Mouse (Mus musculus) thymus, adult 18-20 months (tissue): ENCODE results near the gene Arhgef7.
A peak's percentile ranks its signal among the peaks of the same experiment; 100 is the strongest.

Source experiments
- DNase-seq, 2 experiments: peaks; one replicate each; pipeline ENCODE4 v3.0.0; 2022; ENCODE audit warnings: mixed read lengths in 2 of 2

Arhgef7 gene

GRCm38 (mm10) chr8:11727651-11728481 is at the start of gene Arhgef7:
Arhgef7 (plus strand) TSS chr8:11727721.
- DNase-seq = no peak

- DNase-seq = no peak
These were observed 43.0 kb upstream of the Arhgef7 start for GRCm38 (mm10) chr8:11684558-11684957.

DNA sequence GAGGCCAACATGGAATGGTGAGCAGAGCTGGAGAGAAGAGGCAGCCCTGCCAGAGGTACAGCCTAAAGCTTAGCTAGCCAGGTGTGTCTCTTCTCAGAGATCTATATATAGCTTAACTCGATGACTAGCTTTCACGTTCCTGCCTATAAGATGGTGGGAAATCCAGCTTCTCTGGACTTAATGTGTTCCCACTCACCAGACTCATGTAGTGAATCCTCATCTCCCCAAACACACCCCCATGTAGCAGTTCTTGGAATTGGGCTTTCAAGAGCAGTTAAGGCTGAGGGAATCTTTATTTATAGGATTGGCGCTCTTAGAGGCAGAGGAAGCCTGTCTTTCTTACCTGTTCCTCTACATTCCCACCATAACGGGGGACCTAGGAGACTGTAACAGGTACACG is 40.3 kb upstream of the Arhgef7 start:
- no peak for DNase-seq

DNA sequence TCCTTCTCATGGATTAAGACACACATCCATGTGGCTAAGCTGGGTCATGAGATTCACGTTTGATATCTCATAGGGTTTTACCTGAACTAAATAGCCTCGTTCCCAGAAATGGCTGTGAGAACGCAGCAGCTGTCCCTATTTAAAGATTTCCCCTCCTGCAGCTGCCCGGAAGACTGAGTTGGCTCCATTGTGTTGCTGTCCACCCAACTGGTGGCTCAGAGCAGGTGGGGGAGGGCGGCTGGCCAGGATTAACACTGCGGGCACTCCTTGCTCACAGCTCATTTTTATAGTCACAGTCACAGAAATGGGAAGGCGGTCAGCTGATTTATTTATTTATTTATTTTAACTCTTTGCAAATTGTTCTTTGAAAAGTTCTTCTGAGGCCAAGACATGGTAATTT is 37.6 kb upstream of the Arhgef7 start:
- DNase-seq = no peak

- no peak for DNase-seq
These were observed 36.2 kb upstream of the Arhgef7 start for GRCm38 (mm10) chr8:11691284-11691683.

DNA sequence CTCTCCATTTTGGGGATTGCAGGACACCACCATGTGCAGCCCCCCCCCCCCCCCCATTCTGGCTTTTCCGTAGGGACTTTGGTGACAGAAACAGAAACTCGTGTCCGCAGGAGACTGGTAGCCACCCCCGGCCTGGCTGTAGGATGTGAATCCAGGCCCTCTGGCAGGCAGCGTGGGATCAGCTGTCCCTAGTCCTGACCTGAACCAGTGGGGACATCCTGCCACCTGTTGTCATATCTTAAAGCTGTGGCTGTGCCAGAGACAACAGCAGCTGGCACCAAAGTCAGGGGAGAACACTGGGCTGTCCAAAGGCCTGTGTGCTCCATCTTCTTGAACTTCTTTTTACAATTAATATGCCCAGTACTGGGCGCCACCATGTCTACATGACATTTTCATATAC is 35.8 kb upstream of the Arhgef7 start:
- DNase-seq = no peak

GRCm38 (mm10) chr8:11692455-11692854 is 35.1 kb upstream of the Arhgef7 start:
- no peak for DNase-seq

DNA sequence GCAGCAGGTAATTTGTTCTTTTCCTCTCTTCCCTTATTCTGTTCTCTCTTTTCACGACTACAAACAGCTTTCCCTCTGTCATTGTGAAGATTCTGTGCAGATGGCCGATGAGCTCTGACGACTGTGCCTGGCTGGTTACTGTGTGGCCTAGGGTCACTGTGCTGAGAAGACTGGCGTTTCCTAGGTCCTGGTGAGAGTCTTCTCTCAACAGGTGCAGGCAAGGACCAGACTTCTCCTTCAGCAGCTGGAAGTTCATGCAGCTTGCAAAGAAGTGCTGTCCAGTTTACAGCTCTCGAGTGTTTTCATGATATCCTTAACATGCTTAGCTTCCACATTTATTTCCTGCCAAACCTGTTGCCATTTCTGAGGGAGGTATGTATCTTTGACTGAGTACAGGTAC is 33.5 kb upstream of the Arhgef7 start:
- DNase-seq = no peak

- DNase-seq = no peak
These were observed 31.3 kb upstream of the Arhgef7 start for GRCm38 (mm10) chr8:11696176-11696575.

DNA sequence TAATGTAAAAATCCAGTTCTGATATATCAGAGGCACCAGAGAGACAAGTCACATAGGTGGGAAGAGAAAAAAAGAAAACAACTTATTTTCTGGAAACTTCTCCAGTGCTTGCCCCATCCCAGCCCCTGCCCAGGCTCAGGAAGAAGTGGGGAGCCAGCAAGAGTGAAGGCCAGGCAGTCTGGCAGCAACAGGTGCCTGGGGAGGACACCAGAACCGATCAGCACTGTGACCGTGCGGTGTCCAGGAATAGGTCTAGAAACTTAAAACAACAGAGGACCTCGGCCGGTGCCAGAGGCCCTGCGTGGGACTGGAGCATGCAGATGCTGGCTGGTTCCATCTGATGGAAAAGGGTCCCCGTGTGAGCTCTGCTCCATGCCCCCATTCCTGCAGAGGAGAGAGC is 30.1 kb upstream of the Arhgef7 start:
- DNase-seq = no peak

GRCm38 (mm10) chr8:11699442-11700001 is 28.0 kb upstream of the Arhgef7 start:
- DNase-seq = no peak

DNA sequence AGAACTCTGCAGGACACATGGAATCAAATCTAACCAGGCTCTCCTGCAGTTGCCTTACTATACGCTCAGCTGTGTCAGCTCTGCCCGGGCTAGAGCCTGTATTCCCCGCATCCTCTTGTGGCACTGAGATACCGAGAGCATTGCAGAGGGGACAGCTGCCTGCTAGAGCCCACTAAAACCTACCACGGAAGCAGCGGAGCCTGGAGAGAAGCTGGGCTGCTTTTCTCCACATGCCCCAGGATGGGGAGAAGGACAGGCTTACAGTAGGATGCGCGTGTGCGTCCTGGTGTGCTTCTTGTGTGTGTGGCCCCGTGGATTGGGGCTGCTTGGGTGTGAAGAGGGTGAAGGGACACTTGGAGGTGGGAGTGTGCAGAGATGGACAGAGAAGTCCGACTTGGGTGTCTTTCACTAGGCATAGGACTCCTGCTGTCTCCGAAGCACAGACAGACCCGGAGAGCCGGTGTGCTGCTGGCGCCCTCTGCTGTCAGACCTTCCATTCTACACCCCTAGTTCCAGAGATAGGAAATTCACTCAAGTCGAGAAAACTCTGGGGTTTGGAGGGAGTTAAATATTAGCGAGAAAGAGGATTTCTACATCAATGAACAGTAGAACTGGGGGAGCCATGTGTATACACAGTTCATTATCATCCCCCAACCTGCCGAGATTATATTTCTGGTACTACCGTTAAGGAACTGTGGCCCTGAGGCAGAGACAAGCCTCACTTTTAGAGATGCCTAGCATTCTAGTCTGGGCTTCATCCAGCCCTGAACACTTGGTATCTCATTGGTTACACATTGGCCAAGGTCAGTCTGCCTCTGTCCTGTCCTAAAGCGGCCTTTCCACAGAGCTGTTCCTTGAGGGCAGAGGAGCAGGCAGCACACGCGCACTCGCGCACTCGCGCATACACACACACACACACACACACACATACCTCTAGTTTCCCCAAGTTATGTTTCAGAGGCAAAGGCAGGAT is 27.2 kb upstream of the Arhgef7 start:
- peak; percentile 26 to 32 for DNase-seq

DNA sequence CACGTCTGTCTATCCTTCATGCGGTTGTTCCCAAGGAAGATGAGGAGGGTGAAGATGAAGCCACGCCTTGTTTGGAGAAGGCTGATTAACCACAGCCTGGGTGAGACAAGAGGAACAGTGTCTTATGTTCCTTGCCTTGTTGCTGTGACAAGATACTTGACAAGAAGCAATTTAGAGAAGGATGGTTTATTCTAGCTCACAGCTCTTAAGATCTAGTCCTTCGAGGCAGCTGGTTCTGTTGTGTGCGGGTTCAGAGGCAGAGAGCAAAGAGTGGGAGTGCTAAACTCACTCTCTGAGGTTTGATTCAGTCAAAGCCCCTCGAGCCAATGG is 26.5 kb upstream of the Arhgef7 start, which contains the start of gene 1700016D06Rik:
Gene 1700016D06Rik (minus strand): TSS at position 31 of the 330 bp plus-strand sequence.
- DNase-seq = no peak

DNA sequence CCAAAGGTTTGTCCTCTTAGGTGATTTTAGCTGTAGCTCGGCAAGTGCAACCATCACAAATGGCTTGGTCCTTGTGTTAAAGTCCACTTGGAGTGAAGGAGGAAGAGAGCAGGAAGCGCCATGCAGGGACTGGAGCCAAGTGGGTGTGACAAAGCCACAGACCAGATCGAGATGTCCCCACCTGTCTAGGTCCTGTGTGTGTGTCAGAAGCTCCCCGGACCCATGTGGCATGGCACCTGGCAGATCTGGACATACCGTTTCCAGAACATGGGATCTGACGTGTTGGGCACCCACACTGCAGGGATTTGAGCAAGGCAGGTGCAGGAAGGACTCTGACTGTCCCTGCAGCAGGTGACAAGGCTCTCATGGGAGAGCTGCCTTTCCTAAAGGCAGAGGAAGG is 26.1 kb upstream of the Arhgef7 start:
- DNase-seq = no peak

- DNase-seq = no peak
These were observed 23.7 kb upstream of the Arhgef7 start for GRCm38 (mm10) chr8:11703789-11704188.

DNA sequence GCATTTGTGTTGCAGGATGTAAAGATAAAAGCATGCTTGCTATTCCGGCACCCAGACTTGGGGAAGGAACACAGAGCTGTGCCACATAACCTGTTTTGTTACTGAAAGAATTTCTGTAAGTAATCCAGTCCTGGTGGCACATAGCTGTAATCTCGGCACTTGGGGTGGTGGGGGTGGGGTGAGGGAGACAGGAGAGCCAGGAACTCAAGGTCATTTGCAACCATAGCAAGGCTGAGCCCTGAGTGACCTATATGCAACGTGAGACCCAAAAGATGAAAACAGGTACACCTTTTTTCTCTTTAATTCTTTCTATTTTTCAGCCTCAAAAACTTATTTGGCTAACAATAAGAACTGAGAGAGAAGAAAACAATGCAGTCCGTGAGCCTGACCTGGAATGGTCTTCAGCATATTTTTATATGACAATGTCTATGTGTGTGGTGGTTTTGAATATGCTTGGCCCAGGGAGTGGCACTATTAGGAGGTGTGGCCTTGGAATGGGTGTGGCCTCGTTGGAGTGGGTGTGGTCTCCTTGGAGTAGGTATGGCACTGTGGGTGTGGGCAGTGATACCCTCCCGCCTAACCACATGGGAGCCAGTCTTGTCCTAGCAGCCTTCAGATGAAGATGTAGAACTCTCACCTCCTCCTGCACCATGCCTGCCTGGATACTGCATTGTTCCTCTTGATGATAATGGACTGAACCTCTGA is 22.7 kb upstream of the Arhgef7 start:
- no peak for DNase-seq

DNA sequence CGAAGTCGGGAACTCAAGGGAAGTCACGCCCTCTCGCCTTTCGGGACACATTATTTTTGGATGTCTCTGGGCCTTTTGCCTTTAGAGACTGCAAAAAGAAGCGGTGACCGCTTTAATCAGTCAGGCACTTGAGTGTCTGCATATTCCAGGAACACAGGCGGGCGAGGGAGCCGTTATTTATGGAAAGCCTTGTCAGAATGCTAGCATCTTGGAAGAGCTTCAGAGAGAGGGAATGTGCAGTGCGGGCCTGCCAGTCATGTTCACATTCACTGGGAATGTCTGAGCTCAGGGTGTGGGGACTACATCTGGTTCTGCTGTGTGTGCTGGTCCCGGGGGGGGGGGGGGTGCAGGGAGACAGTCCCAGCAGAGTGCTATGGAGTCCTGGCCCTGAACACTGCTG is 21.7 kb upstream of the Arhgef7 start:
- no peak for DNase-seq

- DNase-seq = no peak
These were observed 19.8 kb upstream of the Arhgef7 start for GRCm38 (mm10) chr8:11707701-11708100.

- DNase-seq = no peak
These were observed 18.7 kb upstream of the Arhgef7 start for GRCm38 (mm10) chr8:11708815-11709214.

GRCm38 (mm10) chr8:11709542-11709941 is 18.0 kb upstream of the Arhgef7 start:
- no peak for DNase-seq

GRCm38 (mm10) chr8:11710415-11710814 is 17.1 kb upstream of the Arhgef7 start:
- no peak for DNase-seq

DNA sequence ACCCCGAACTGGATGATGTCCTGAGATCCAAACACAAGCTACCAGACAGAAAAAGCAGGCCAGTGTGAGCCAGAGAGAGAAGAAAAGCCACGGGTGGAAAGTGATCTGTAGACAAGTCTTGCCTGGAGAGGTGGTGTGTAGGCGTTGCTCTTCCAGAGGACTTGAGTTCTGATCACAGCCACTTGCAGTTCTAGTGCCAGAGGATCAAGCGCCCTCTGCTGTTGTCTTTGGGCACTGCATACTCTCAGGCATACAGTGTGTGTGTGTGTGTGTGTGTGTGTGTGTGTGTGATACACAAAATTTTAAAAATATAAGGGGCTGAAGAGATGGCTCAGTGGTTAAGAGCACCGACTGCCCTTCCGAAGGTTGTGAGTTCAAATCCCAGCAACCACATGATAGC is 15.3 kb upstream of the Arhgef7 start:
- DNase-seq = no peak

GRCm38 (mm10) chr8:11717194-11717593 is 10.3 kb upstream of the Arhgef7 start:
- no peak for DNase-seq
